Comparison of ENCODE assay signal across 21 mouse cellular contexts in the genomic region with DNA sequence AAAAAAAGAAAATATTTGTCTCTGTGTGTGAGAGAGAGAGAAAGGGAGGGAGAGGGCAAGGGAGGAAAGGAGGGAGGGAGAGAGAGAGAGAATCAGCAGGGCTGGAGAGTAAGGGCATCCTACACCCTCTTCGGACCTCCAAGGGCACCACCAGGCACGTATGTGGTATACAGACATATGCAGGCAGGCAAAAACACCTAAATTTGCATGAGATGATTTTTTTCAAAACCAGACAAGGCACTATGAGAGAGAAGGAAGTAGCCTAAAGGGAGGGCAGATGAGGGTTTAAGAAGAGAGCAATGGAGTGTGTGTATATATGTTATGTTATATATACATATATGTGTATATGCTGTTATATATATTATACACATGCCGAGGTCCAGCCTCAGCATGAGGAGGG.
"Had no signal": no experiment of that assay in that cellular context is flagged by ENCODE, and none has a peak within 500 bp of the region (broad histone marks: within the 10 kb centered on the region; RNA-seq: fewer than 3 reads in every experiment).

No protein-coding gene starts in this region.

- H3K36me3 ChIP-seq: midbrain, embryonic 10.5 days; midbrain, embryonic 12.5 days; neural tube, embryonic 13.5 days; neural tube, embryonic 15.5 days; stomach, embryonic 15.5 days had no signal

- H3K4me3 ChIP-seq: midbrain, embryonic 10.5 days; midbrain, embryonic 12.5 days; neural tube, embryonic 13.5 days; neural tube, embryonic 15.5 days; stomach, embryonic 15.5 days had no signal

- ATAC-seq: midbrain, embryonic 16.5 days had no signal

- H3K4me2 ChIP-seq: lung, embryonic 14.5 days; midbrain, embryonic 12.5 days; neural tube, embryonic 13.5 days; neural tube, embryonic 15.5 days; stomach, embryonic 15.5 days had no signal

- H3K27ac ChIP-seq: liver, embryonic 14.5 days; midbrain, embryonic 10.5 days; midbrain, embryonic 12.5 days; neural tube, embryonic 13.5 days; neural tube, embryonic 15.5 days; stomach, embryonic 15.5 days; stomach, postnatal 0 days had no signal

- H3K9me3 ChIP-seq: midbrain, embryonic 10.5 days; midbrain, embryonic 12.5 days; neural tube, embryonic 13.5 days; neural tube, embryonic 15.5 days; stomach, embryonic 15.5 days had no signal

- H3K27me3 ChIP-seq: midbrain, embryonic 12.5 days; neural tube, embryonic 13.5 days; neural tube, embryonic 15.5 days; stomach, embryonic 15.5 days had no signal

- H3K9ac ChIP-seq: liver, embryonic 14.5 days; lung, embryonic 14.5 days; midbrain, embryonic 12.5 days; neural tube, embryonic 13.5 days; neural tube, embryonic 15.5 days; stomach, embryonic 15.5 days had no signal

- DNase-seq: lung, adult 18-20 months; lung, embryonic 14.5 days; lung, postnatal 10 days; lung, postnatal 4 days; midbrain, embryonic 14.5 days; retina, postnatal 1 day; right cerebral cortex, adult 18-20 months; right cerebral cortex, postnatal 25 days; right cerebral cortex, postnatal 4 days; spleen, adult 18-20 months; thymus, adult 2 months; thymus, postnatal 25 days; thymus, postnatal 4 days had no signal

- H3K4me1 ChIP-seq: midbrain, embryonic 12.5 days; neural tube, embryonic 13.5 days; neural tube, embryonic 15.5 days; stomach, embryonic 15.5 days had no signal
